Mouse (Mus musculus) Muller cell, postnatal 12 days (primary cell): Measurements from ENCODE around the gene Pgs1.
A peak's percentile ranks its signal among the peaks of the same experiment; 100 is the strongest.

Experiments
- DNase-seq: peaks from one replicate; pipeline ENCODE4 v3.0.0-alpha.2; 2015; ENCODE audit errors: inconsistent ontology term

The Pgs1 gene

DNA sequence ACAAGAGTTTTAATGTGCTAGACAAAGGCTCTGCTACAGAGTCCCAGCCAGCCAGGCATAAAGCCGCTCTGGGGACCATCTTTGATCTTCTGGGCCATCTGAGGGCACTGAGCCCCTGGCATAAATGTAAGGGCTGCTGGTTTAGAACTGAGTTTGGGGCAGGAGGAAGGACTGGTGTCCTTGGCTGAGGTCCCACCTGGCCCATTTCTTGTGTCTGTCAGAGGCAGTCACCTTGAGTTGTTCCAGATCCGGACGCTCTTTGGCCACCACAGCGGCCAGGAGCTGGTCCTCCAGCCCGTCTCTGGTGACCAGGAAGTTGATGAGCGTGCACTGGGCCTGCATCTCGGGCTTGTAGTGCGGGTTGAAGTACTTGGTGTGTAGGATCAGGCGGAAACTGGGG lies 56.7 kb downstream of the Pgs1 start:
- no peak for DNase-seq

DNA sequence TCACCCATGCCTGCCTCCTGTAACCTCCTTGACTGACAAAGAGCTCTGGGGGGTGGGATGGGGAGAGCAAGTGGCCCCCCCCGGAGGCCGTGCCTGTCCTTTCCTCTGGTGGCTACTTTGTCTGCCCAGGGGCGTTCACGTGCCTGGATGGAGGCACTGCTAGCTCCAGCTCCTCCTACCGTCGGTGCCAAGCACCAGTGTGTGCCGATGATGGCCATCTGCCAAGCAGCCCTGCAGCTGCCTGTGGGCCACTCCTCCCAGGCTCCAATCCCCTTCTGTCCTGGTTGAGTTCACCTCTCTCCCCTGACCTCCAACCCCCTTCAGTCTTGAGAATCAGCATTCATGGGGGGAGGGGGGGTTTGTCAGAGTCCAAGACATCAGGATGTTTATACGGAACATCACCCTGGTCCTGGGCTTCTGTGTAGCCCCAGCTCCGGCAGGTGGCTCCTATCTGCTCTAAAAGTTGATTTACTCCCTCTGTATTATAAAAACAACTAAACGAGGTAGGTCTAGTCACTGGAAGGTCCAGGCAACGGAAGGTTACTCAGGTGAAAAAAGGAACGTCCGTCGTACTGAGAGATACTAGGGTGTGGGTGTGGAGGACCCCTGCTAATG lies 57.3 kb downstream of the Pgs1 start:
- peak; percentile 46 for DNase-seq

DNA sequence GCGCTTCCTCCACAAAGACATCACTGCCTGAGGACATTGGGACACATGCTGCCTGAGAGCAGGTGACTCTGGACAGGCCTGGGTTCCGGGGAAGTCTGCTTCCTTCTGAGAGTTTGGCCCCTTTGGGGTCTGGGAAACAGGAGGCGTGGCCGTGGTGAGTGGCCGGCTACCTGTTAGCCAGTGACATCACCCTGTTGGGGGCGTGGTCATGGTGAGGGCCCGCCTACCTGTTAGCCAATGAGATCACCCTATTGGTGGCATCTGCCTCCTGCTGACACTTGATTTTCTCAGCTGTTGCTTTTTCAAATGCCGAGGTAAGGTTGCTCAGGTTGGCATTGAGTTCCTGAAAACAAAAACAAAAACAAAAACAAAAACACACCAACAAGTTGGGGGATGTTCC lies 63.5 kb downstream of the Pgs1 start:
- DNase-seq, result no peak

DNA sequence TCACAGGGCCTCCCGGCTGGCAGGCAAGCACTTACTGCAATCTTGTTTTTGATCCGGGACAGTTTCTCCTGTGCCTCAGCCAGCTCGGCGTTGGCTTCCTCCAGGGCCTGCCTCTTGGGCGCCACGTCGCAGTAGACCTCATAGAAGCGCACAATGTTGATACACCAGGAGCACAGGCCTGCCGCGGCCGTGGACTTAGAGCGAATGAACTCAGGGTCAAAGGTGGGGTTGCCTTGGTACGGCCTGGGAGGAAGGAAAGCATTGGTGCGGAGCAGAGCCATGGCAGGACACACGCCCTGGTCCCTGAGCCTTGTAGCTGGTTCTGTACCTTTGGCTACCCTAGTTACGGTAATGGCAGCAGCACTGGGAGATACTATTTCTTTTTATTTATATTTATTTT lies 64.1 kb downstream of the Pgs1 start:
- no peak for DNase-seq

DNA sequence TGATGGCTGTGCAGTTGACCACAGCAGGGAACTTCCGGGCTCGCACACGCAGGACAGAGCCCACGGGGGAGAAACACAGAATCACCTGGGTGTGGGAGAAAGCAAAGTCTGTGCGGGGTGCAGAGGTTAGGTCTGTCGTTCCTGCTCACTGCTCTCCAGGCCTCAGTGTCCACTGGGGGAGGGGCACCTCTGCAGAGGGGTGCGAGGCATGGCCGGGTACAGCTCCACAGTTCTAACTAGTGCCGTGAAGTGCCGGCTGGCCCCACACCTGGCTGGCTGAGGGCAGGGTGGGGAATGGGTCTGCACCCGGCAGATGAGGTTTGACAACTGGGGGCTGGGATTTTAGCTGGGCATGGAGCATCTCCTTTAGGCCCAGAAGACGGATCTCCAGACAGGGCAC lies 72.3 kb downstream of the Pgs1 start:
- no peak for DNase-seq

DNA sequence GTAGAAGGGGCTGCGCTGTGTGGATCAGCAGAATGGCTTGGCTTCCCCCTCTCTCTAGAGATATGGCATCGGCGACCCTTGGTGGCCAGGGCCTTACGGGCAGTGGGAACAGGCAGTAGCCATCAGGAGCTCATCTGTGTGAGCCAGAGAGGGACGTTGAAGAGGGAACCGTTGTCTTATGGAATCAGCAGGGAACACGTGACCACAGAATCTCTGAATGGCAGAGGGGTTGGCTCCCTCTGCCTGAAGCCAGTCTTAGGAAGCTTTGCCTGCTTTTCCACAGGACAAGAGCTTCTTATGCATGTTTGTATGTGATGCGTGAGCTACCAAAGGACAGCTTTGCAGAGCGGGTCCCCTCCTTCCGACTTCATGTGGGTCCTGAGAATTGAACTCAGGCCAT lies 72.8 kb downstream of the Pgs1 start:
- no peak for DNase-seq

DNA sequence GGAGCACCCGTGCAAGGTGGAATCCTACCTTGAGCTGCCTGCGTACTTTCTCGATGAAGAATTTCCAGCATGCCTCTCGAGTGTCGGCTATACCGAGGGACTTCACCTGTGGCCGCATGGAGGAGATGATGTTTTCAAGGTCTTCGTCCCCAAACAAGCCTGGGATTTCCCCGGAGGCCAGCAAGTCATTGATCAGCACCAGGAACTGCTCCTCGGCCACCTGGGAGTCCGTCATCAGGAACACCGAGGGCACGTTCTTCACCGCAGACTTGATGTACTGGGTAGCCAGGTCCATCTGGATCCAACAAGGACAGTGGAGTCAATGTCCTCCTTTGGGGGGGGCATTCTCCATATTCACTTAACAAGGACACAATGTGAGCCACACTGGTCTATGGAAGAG lies 73.9 kb downstream of the Pgs1 start:
- no peak for DNase-seq

DNA sequence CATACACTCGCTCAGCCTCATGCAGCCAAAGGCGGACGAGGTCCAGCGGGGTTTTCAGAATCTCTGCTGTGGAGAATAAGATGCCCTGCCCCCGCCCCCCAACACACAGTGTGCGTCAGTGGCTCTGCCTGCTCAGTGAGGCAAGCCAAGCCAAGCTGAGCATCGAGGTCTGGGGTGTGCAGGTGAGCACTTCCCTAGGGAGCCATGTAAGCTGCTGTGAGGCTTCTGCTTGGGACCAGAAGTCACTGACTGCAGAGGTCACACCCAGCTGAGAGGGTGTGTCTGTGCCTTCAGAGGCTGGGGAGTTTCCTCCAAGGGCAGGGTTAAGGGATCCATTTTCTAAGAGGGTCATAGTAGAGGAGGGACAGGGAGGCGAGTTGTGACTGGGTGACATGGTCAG lies 81.5 kb downstream of the Pgs1 start:
- no peak for DNase-seq

DNA sequence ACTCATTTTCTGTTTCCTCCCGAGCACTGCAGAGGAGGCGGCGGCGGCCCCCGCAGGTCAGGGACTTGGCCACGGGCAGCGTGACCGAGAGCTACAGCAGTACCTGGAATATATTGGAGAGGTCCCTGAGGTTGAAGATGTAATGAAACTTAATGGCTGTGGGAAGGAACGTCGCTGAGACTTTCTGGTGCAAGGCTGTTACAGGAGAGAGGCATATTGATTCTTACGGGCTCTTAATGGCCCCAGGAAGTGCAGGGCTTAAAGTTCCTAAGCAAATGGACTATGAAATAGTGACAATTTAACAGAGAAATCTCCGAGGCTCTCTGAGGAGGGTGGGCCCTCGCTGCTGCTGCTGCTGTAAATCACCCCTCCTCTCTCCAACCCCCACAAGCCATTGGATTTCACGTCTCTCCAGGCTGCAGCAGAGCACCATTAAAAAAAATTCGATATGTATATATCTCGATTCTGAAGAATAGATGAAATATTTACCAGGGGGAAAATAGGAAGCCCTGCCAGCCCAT lies 82.8 kb downstream of the Pgs1 start:
- DNase-seq, result no peak

DNA sequence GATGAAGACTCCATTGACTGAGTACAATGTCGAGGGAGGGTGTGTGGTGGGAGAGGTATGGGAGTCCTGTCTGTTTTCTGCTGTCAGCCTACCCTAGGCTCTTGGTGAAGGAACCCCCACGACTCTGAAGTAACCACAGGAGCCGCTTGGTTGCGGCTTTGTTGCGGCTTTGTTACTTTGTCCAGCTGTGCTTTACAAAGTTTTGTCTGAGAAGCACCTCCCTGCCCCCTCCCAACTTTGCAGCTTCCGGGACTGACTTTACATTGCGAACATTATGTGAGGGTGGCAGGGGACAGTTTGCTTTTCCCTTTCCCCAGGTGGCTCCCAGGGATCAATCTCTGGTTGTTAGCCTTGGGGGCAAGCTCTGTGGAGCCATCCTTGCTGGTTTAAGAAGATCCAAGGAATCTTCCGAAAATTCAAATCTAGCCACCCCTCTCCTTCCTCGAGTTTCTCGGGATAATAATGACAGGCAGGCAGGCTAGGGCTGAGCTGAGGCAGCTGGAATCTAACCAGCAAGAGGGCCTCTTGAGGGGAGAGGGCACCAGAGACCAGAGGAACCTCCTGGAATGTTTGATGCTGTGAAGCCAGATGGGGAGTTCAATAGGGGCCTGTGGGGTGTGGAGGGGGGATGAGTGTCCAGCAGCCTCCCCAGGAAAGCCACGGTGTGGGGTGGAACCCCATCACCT lies 85.3 kb downstream of the Pgs1 start:
- no peak for DNase-seq
